Mouse (Mus musculus) myocyte (in vitro differentiated cells): ENCODE data around the gene Clmn. TPM values are rescaled to one million over a fixed set of nuclear protein-coding genes. Genes with fewer than 3 reads are reported as not detected.

Experiments used
- H3K27me3 ChIP-seq: one replicate; pipeline ENCODE4 v1.6.1; 2011; ENCODE audit not compliant: control insufficient read depth, insufficient read depth, insufficient read length
- H3K36me3 ChIP-seq: one replicate; pipeline ENCODE4 v1.6.1; 2011; ENCODE audit not compliant: control insufficient read depth, insufficient read depth
- H3K4me2 ChIP-seq: one replicate; pipeline ENCODE4 v1.6.1; 2011; ENCODE audit warnings: low read depth, control low read depth
- H3K4me3 ChIP-seq: one replicate; pipeline ENCODE4 v1.5.1; 2011; ENCODE audit warnings: mild to moderate bottlenecking, control low read depth, moderate library complexity
- H3K79me2 ChIP-seq: one replicate; pipeline ENCODE4 v1.6.1; 2011; ENCODE audit not compliant: control insufficient read depth, insufficient read depth
- H3ac ChIP-seq: one replicate; pipeline ENCODE4 v1.6.1; 2011; ENCODE audit not compliant: control insufficient read depth, insufficient read length
- CEBPB ChIP-seq: IDR thresholded peaks from 2 replicates; pipeline ENCODE4 v1.6.1; 2011; ENCODE audit warnings: mild to moderate bottlenecking, moderate library complexity; ENCODE audit not compliant: poor library complexity, insufficient read depth, severe bottlenecking
- E2F4 ChIP-seq: IDR thresholded peaks from one replicate; pipeline ENCODE4 v1.6.1; 2011; ENCODE audit warnings: mild to moderate bottlenecking, control low read depth, moderate library complexity; ENCODE audit not compliant: insufficient read depth
- MAX ChIP-seq: IDR thresholded peaks from one replicate; pipeline ENCODE4 v1.6.1; 2011; ENCODE audit warnings: low read depth, mild to moderate bottlenecking, control low read depth
- MYOD1 ChIP-seq, 3 experiments: IDR thresholded peaks; one replicate each; pipeline ENCODE4 v1.6.1; 2011; ENCODE audit warnings: control low read depth in 2 of 3, low read depth in 2 of 3, mild to moderate bottlenecking in 2 of 3, moderate library complexity in 1 of 3; ENCODE audit not compliant: insufficient read length in 2 of 3, control insufficient read depth in 1 of 3
- MYOG ChIP-seq, 3 experiments: IDR thresholded peaks; one replicate each; pipeline ENCODE4 v1.6.1; 2011; ENCODE audit warnings: control low read depth in 2 of 3, low read depth in 2 of 3, mild to moderate bottlenecking in 2 of 3; ENCODE audit not compliant: insufficient read length in 2 of 3, control insufficient read depth in 1 of 3, insufficient read depth in 1 of 3
- POLR2A ChIP-seq: IDR thresholded peaks from one replicate; pipeline ENCODE4 v1.6.1; 2011; ENCODE audit warnings: low read depth, mild to moderate bottlenecking, control low read depth, moderate library complexity; ENCODE audit not compliant: insufficient read length
- POLR2AphosphoS2 ChIP-seq: IDR thresholded peaks from one replicate; pipeline ENCODE4 v1.6.1; 2011; ENCODE audit warnings: low read depth, control low read depth; ENCODE audit not compliant: insufficient read length
- REST ChIP-seq: IDR thresholded peaks from one replicate; pipeline ENCODE4 v1.6.1; 2011; ENCODE audit warnings: mild to moderate bottlenecking, control low read depth, moderate library complexity; ENCODE audit not compliant: insufficient read depth, insufficient read length
- SRF ChIP-seq: IDR thresholded peaks from one replicate; pipeline ENCODE4 v1.6.1; 2011; ENCODE audit warnings: low read depth; ENCODE audit not compliant: control insufficient read depth, insufficient read length
- TCF12 ChIP-seq: IDR thresholded peaks from one replicate; pipeline ENCODE4 v1.6.1; 2011; ENCODE audit warnings: mild to moderate bottlenecking, control low read depth; ENCODE audit not compliant: poor library complexity, insufficient read depth, severe bottlenecking
- TCF3 ChIP-seq: IDR thresholded peaks from one replicate; pipeline ENCODE4 v1.6.1; 2011; ENCODE audit warnings: low read depth, control low read depth; ENCODE audit not compliant: insufficient read length
- USF1 ChIP-seq: IDR thresholded peaks from one replicate; pipeline ENCODE4 v1.6.1; 2011; ENCODE audit warnings: low read depth, mild to moderate bottlenecking, control low read depth, moderate library complexity
- polyA plus RNA-seq: library from polyadenylated mRNA; unstranded; fragments of >200 nt; fragmentation: generic; extraction: Trizol; gene quantifications from one replicate; pipeline ENCODE4 v1.2.1, GENCODE M21; 2012; ENCODE audit warnings: missing spikeins

The Clmn gene
- polyA plus RNA-seq, 1 experiment = 0.07 TPM

DNA sequence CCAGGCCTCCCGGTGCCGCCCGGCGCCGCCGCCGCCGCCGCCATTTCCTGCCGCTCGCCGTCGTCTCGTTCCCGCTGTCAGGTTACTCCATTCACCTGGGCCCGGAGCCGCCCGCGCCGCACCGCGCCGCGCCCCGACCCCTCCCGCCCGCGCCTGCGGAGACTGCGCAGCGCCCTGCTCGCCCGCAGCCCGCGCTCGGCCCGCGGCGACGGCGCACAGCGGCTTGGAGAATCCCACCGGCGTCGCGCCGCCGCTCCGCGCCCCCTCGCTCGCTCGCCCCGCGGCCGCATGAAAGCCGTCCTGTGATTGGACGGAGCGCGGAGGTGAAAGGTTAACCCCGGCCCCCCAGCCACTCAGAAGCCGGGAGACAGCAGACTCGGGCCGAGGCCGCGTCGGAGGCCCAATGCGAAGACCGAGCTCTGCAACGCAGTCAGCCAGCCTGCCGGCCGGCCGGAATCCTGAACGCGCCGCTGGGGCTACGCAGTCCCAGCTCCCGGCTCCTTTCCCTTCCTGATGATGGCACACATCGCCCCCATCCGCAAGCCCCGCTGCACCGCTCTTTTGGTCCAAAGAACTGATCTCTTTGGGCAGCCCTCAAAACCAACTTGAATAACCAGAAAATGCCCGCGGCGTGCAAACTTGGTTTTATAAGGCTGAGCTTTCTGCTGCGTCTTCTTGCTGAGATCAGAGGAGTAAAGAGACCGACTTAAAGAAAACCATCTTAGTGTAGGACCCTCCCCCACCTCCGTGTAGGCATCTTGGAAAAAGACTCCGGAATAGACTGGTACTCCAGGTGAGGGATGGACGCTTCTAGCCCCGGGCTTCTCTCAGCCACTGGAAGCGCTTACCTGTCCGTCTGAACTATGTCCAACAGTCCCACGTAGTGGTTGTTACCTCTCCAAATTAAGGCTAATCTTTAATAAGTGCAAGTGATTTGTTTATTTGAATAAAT, 112.8 kb downstream of the Clmn start, which contains the start of gene Dicer1:
TSS of gene Dicer1 (minus strand) at position 139 of the 952 bp plus-strand sequence.
- H3K79me2 ChIP-seq = peaks cover 45% of the 10 kb centered on the region
- TF ChIP-seq POLR2A (peak; percentile 61), MYOG (IDR thresholded peaks at IDR 0.05; ENCODE audit: control insufficient read depth in 1 of 3, insufficient read depth in 1 of 3, insufficient read length in 2 of 3, low read depth in 2 of 3) (no peak), TCF12 (no peak), POLR2AphosphoS2 (no peak), MAX (no peak), E2F4 (peak; percentile 24), REST (no peak), USF1 (no peak), CEBPB (no peak), TCF3 (no peak)
- peak within 1 kb of the TSS; percentile 89 for H3ac ChIP-seq
- peak within 1 kb of the TSS; percentile 99 for H3K4me2 ChIP-seq
- H3K36me3 ChIP-seq = no peaks in the 10 kb centered on the region
- H3K4me3 ChIP-seq = peak within 1 kb of the TSS; percentile 57
- no peaks in the 10 kb centered on the region for H3K27me3 ChIP-seq

DNA sequence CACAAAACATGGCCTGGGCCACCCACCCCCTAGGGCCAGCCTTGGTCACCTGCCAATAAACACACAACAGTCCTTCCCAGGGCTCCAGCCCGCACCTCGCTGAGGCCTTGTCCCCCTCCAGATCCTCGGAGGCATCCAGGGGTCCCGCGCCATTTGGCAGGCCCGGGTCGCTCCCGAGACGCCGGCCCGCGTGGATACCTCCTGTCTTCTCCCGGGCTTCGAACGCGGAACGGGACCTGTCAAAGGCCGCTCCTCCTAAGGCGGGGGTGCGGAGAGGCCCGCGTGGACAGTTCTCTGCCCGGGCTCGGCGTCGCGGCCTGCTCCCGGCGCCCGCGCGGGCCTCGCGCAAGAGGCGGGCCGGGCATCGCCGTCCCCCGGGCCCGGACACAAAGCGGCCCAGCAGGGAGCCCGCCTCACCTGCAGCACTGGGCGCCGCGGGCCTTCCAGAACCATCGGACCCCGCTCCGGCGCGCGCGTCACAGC, 113.5 kb downstream of the Clmn start:
- H3K36me3 ChIP-seq = no peaks in the 10 kb centered on the region

DNA sequence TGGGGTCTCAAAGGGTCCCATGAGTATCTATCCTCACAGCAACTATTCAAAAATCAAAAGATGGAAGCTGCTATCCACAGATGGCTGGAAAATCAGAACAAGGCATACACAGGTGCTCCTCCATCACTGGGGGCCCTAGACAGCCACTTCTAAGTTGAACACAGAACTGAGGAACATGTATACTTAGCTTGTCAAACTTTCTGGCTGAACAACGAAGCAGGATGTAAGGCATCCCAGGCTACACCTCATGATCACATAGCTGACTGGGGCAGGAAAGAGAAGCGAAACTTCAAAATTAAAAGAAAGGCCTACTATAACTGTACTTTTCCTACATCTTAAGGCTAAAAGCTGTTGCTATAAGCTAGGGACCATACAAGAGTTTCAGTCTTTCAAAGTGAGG, 115.9 kb downstream of the Clmn start:
- TF ChIP-seq MYOD1 (IDR thresholded peaks at IDR 0.05; ENCODE audit: control insufficient read depth in 1 of 3, insufficient read length in 2 of 3, low read depth in 2 of 3) (no peak), REST (no peak), POLR2A (no peak), MYOG (IDR thresholded peaks at IDR 0.05; ENCODE audit: control insufficient read depth in 1 of 3, insufficient read depth in 1 of 3, insufficient read length in 2 of 3, low read depth in 2 of 3) (no peak), TCF3 (no peak), USF1 (no peak), SRF (no peak), POLR2AphosphoS2 (no peak), TCF12 (no peak), E2F4 (no peak), MAX (no peak)
- no peaks in the 10 kb centered on the region for H3K27me3 ChIP-seq
- H3K36me3 ChIP-seq = peaks cover 5% of the 10 kb centered on the region
- no peak overlapping the region for H3K4me2 ChIP-seq
- H3K79me2 ChIP-seq = peaks cover 76% of the 10 kb centered on the region
- no peak overlapping the region for H3K4me3 ChIP-seq
- no peak overlapping the region for H3ac ChIP-seq

More for the DNA sequence above, 113.5 kb downstream of the Clmn start:
- H3K79me2 ChIP-seq = peaks cover 52% of the 10 kb centered on the region
- peak overlapping the region; percentile 89 for H3ac ChIP-seq
- H3K4me2 ChIP-seq = peak overlapping the region; percentile 85
- H3K4me3 ChIP-seq = peak overlapping the region; percentile 57
- peak; percentile 37 for TF ChIP-seq POLR2A
- no peak for TF ChIP-seq MYOD1 (IDR thresholded peaks at IDR 0.05; ENCODE audit: control insufficient read depth in 1 of 3, insufficient read length in 2 of 3, low read depth in 2 of 3)
- no peaks in the 10 kb centered on the region for H3K27me3 ChIP-seq

DNA sequence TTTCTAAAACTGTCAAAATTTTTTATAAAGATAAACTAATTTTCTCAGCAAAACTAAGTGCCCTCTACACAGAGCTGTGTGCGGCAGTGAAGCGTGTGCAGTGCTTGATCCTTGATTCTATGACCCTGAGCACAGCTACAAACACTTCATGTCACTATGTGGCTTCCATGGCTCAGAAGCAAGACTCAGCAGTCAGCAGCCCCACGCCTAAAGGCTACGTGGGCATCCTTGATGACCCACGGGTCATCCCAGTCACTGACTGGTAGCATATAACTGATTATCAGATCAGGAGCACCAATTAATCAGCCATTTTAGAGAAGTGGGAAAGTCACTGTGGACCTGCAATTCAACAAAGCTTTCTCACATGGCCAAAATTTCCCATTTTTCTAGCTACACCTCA, 117.6 kb downstream of the Clmn start:
- Histone ChIP-seq H3K27me3 (no peaks in the 10 kb centered on the region), H3K4me2 (no peak overlapping the region), H3K79me2 (peaks cover 92% of the 10 kb centered on the region), H3K4me3 (no peak overlapping the region), H3ac (no peak overlapping the region), H3K36me3 (peaks cover 5% of the 10 kb centered on the region)
- TF ChIP-seq POLR2A (no peak), TCF12 (no peak), MYOD1 (IDR thresholded peaks at IDR 0.05; ENCODE audit: control insufficient read depth in 1 of 3, insufficient read length in 2 of 3, low read depth in 2 of 3) (no peak), MYOG (IDR thresholded peaks at IDR 0.05; ENCODE audit: control insufficient read depth in 1 of 3, insufficient read depth in 1 of 3, insufficient read length in 2 of 3, low read depth in 2 of 3) (no peak), SRF (no peak), CEBPB (no peak), MAX (no peak), TCF3 (no peak), POLR2AphosphoS2 (no peak), USF1 (no peak), REST (no peak), E2F4 (no peak)

DNA sequence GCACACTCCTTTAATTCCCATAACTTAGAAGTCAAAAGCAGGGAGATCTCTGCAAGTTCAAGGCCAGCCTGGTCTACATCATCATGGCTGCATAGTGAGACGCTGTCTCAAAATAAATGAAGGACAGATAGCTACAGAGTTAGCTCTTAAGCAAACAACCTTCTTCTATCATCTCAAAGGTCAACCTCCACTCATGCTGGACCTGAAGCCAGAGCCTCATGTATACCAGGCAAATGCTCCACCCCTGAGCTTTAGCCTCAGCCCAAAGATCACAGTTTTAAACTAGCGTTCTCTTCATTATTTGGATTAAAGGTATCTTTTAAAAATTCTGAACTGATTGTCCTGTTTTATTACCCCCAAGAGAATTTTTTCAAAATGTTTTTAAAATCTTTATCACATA, 118.3 kb downstream of the Clmn start:
- peaks cover 99% of the 10 kb centered on the region for H3K79me2 ChIP-seq
- H3ac ChIP-seq = no peak overlapping the region
- H3K36me3 ChIP-seq = peaks cover 5% of the 10 kb centered on the region
- no peak overlapping the region for H3K4me3 ChIP-seq
- H3K4me2 ChIP-seq = no peak overlapping the region
- H3K27me3 ChIP-seq = no peaks in the 10 kb centered on the region
- TF ChIP-seq POLR2A (no peak), USF1 (no peak), SRF (no peak), REST (no peak)
